Mouse (Mus musculus) olfactory bulb, adult 2 months (tissue): ENCODE data around the gene Mycl.

Experiments
- CTCF ChIP-seq: fragments of 200-500 bp; IDR thresholded peaks from 2 replicates; pipeline ENCODE4 v1.5.1; 2012; ENCODE audit warnings: low read depth, mild to moderate bottlenecking, low read length, moderate library complexity; ENCODE audit not compliant: insufficient read depth
- POLR2A ChIP-seq: fragments of 200-500 bp; IDR thresholded peaks from 2 replicates; pipeline ENCODE4 v1.6.1; 2012; ENCODE audit warnings: mild to moderate bottlenecking, low read depth, low read length, moderate library complexity; ENCODE audit not compliant: insufficient read depth

DNA sequence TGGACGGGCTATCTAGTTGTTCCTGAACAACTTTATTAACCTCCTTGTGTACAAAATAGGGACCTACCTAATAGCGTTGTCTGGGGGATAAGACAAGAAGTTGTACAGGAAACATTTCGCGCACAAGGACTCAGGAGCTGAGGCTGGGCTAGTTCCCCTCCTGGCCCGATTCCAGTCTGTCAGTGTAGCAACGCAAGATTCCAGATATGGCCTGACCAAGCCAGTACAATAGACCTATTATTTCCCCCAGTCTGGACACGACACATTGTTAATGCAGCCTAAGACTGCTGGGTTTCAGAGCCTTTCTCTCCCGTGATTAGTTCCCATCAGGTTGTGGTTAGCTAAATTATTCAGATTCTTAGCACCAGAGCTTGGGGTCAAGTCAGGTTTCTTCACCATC, 32.7 kb upstream of the Mycl start:
- TF ChIP-seq CTCF (no peak), POLR2A (no peak)
